In the genomic region with DNA sequence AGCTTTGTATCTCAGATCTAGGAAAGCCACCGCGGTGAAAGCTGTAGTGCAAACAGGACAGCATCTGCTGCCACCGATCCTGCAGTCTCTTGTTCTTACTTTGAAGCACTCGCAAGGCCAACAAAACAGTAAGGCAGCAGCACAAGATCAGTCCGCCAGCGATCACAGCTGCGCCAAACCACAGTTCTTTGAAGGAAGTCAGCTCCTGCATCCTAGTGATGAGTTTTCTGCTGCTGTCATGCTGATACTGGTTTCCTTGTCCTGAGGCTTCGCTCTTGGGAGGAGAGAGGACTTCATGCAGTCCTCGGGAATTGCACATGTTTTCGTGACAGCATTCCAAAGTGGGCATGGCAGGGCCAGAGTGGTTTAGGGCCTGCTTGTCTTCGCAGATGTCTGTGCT, we compare ENCODE assay signal across 7 mouse cellular contexts. TPM values are rescaled to one million over a fixed set of nuclear protein-coding genes. Genes with fewer than 3 reads are reported as not detected.
DNase-seq lines count a peak whose midpoint lies in the region; ATAC-seq lines count a peak whose summit lies in the region.

No protein-coding gene starts in this region.

- no peak overlapping the region for H3K27ac ChIP-seq in neural tube, embryonic 11.5 days (ENCODE audit: low read depth, low read length)
- no peak overlapping the region for H3K27ac ChIP-seq in embryonic facial prominence, embryonic 12.5 days
- no peak overlapping the region for H3K27ac ChIP-seq in hindbrain, embryonic 13.5 days
- no peak overlapping the region for H3K27ac ChIP-seq in stomach, embryonic 15.5 days

- 39% methylated on average over 11 of the region's 11 CpGs for WGBS in neural tube, embryonic 11.5 days
- 31% methylated on average over 11 of the region's 11 CpGs for whole genome bisulfite sequencing in embryonic facial prominence, embryonic 12.5 days
- 32% methylated on average over 11 of the region's 11 CpGs for WGBS in hindbrain, embryonic 13.5 days
- 32% methylated on average over 11 of the region's 11 CpGs for WGBS in stomach, embryonic 15.5 days

- H3K4me3 ChIP-seq in neural tube, embryonic 11.5 days (ENCODE audit: low read depth, low read length) = peak overlapping the region; percentile 46
- H3K4me3 ChIP-seq in embryonic facial prominence, embryonic 12.5 days = peak overlapping the region; percentile 51
- peak overlapping the region; percentile 59 for H3K4me3 ChIP-seq in hindbrain, embryonic 13.5 days
- H3K4me3 ChIP-seq in stomach, embryonic 15.5 days (replicated peaks) = peak overlapping the region; percentile 56

- no peaks in the 10 kb centered on the region for H3K9me3 ChIP-seq in neural tube, embryonic 11.5 days (ENCODE audit: control insufficient read depth, low read length)
- H3K9me3 ChIP-seq in embryonic facial prominence, embryonic 12.5 days = no peaks in the 10 kb centered on the region
- no peaks in the 10 kb centered on the region for H3K9me3 ChIP-seq in hindbrain, embryonic 13.5 days
- H3K9me3 ChIP-seq in stomach, embryonic 15.5 days = no peaks in the 10 kb centered on the region

- ATAC-seq in neural tube, embryonic 11.5 days (ENCODE audit: insufficient read depth, low FRiP score, low TSS enrichment) = no peak
- ATAC-seq in embryonic facial prominence, embryonic 12.5 days (ENCODE audit: insufficient number of reproducible peaks, insufficient read depth, low FRiP score, low TSS enrichment) = no peak
- ATAC-seq in hindbrain, embryonic 13.5 days (ENCODE audit: low FRiP score) = no peak
- no peak for ATAC-seq in stomach, embryonic 15.5 days (ENCODE audit: insufficient read depth, low FRiP score, low read depth)

- 0 out of 2 replicates have a peak, but pooled peaks cover 6% of the 10 kb centered on the region for H3K4me1 ChIP-seq in neural tube, embryonic 11.5 days (ENCODE audit: control insufficient read depth, insufficient read depth, low read length)
- no peaks in the 10 kb centered on the region for H3K4me1 ChIP-seq in embryonic facial prominence, embryonic 12.5 days
- peaks cover 9% of the 10 kb centered on the region for H3K4me1 ChIP-seq in hindbrain, embryonic 13.5 days (replicated peaks)
- peaks cover 5% of the 10 kb centered on the region; the same call in 1 of the 2 replicates for H3K4me1 ChIP-seq in stomach, embryonic 15.5 days

- no peaks in the 10 kb centered on the region for H3K27me3 ChIP-seq in neural tube, embryonic 11.5 days (ENCODE audit: control insufficient read depth, insufficient read depth, low read length)
- no peaks in the 10 kb centered on the region for H3K27me3 ChIP-seq in embryonic facial prominence, embryonic 12.5 days
- H3K27me3 ChIP-seq in hindbrain, embryonic 13.5 days = 0 out of 2 replicates have a peak, but pooled peaks cover 2% of the 10 kb centered on the region
- H3K27me3 ChIP-seq in stomach, embryonic 15.5 days (replicated peaks) = no peaks in the 10 kb centered on the region

- peak; percentile 35 for DNase-seq in neural tube, embryonic 11.5 days (ENCODE audit: low spot score)
- no peak for DNase-seq in neural tube, embryonic 10.5 days (ENCODE audit: extremely low spot score, low spot score)
- DNase-seq in lung, postnatal 10 days = peak; percentile 6
- no peak for DNase-seq in cerebellum, adult 11-12 months

- peak overlapping the region; percentile 78 for H3K4me2 ChIP-seq in neural tube, embryonic 11.5 days (ENCODE audit: low read depth)
- H3K4me2 ChIP-seq in embryonic facial prominence, embryonic 12.5 days (replicated peaks) = peak overlapping the region; percentile 83
- H3K4me2 ChIP-seq in hindbrain, embryonic 13.5 days = peak overlapping the region; percentile 92
- H3K4me2 ChIP-seq in stomach, embryonic 15.5 days = peak overlapping the region; percentile 98

- H3K36me3 ChIP-seq in neural tube, embryonic 11.5 days (ENCODE audit: control insufficient read depth, insufficient read depth, low read length) = no peaks in the 10 kb centered on the region
- no peaks in the 10 kb centered on the region for H3K36me3 ChIP-seq in embryonic facial prominence, embryonic 12.5 days
- H3K36me3 ChIP-seq in hindbrain, embryonic 13.5 days = no peaks in the 10 kb centered on the region
- H3K36me3 ChIP-seq in stomach, embryonic 15.5 days = no peaks in the 10 kb centered on the region

- H3K9ac ChIP-seq in neural tube, embryonic 11.5 days (ENCODE audit: low read length) = no peak overlapping the region
- peak overlapping the region; percentile 53 for H3K9ac ChIP-seq in embryonic facial prominence, embryonic 12.5 days
- peak overlapping the region; percentile 75 for H3K9ac ChIP-seq in hindbrain, embryonic 13.5 days
- 0 out of 2 replicates have a peak overlapping the region, but pooled peaks have one; percentile 37 for H3K9ac ChIP-seq in stomach, embryonic 15.5 days

RNA-seq across cellular contexts. Expression of a gene that starts 17.8 kb away (rescaled TPM):
- not detected in 2 replicates for polyA plus RNA-seq in neural tube, embryonic 11.5 days (2014; fragmentation: Nextera tagmentation; extraction: Ambion mirVana)
- polyA plus RNA-seq in embryonic facial prominence, embryonic 12.5 days (2016; fragmentation: Nextera tagmentation; extraction: Ambion mirVana) = not detected in 2 replicates
- polyA plus RNA-seq in hindbrain, embryonic 13.5 days (2015; fragmentation: Nextera tagmentation; extraction: Ambion mirVana) = not detected in 2 replicates
- polyA plus RNA-seq in stomach, embryonic 15.5 days (2015; fragmentation: Nextera tagmentation; extraction: Ambion mirVana) = 0.13 and 0.14 TPM in 2 replicates

RNA-seq across cellular contexts. Expression of a gene that starts 40.6 kb away (rescaled TPM):
- 0.13 TPM in 1 of 2 replicates, not detected in the other for polyA plus RNA-seq in neural tube, embryonic 11.5 days (2014; fragmentation: Nextera tagmentation; extraction: Ambion mirVana)
- polyA plus RNA-seq in embryonic facial prominence, embryonic 12.5 days (2016; fragmentation: Nextera tagmentation; extraction: Ambion mirVana) = 0.12 TPM in 1 of 2 replicates, not detected in the other
- 0.05 and 0.14 TPM in 2 replicates for polyA plus RNA-seq in hindbrain, embryonic 13.5 days (2015; fragmentation: Nextera tagmentation; extraction: Ambion mirVana)
- 14.3 and 20.0 TPM in 2 replicates for polyA plus RNA-seq in stomach, embryonic 15.5 days (2015; fragmentation: Nextera tagmentation; extraction: Ambion mirVana)

Comparison
In these comparisons a context has a peak if more than half of its experiments do, and no peak if none do; other contexts are left out.
1. DNase-seq: peak in neural tube, embryonic 11.5 days (single experiment) and lung, postnatal 10 days (single experiment); none in neural tube, embryonic 10.5 days (single experiment) and cerebellum, adult 11-12 months (single experiment).
2. RNA of a gene that starts 40.6 kb away (polyA plus RNA-seq): 14.3 to 20.0 TPM in stomach, embryonic 15.5 days; 0.13 TPM in neural tube, embryonic 11.5 days, 0.12 TPM in embryonic facial prominence, embryonic 12.5 days and 0.05 to 0.14 TPM in hindbrain, embryonic 13.5 days; every median in the first group is over 10 times any median in the second.
3. Peak in every context shown above with its lines, with median percentiles within 50 percentile points of each other: H3K4me2 ChIP-seq and H3K4me3 ChIP-seq.